Mouse (Mus musculus) stomach, embryonic 15.5 days (tissue): ENCODE data around the gene Gm45521. TPM values are rescaled to one million over a fixed set of nuclear protein-coding genes. Genes with fewer than 3 reads are reported as not detected.
"Not testable (repeated sequence)": the region's sequence is repeated elsewhere in the genome, so short reads cannot be mapped to it uniquely, and the experiment has no call there.

ENCODE experiments used
- ATAC-seq: fragments of 200-750 bp; cut with Nextera tagmentation; 2 replicates; pipeline ENCODE4 v1.8.0; 2017; ENCODE audit warnings: low read depth, moderate number of reproducible peaks, moderate TSS enrichment; ENCODE audit not compliant: insufficient read depth, low FRiP score
- H3K27ac ChIP-seq: fragments of 300-500 bp; sonication (generic); 2 replicates; pipeline ENCODE4 v1.5.1; 2015; ENCODE audit warnings: mild to moderate bottlenecking, inconsistent platforms
- H3K27me3 ChIP-seq: fragments of 300-500 bp; sonication (generic); replicated peaks from 2 replicates; pipeline ENCODE4 v1.6.1; 2015; ENCODE audit warnings: inconsistent platforms
- H3K36me3 ChIP-seq: fragments of 300-500 bp; sonication (generic); 2 replicates; pipeline ENCODE4 v1.6.1; 2015; ENCODE audit warnings: inconsistent platforms
- H3K4me1 ChIP-seq: fragments of 300-500 bp; sonication (generic); 2 replicates; pipeline ENCODE4 v1.6.1; 2015; ENCODE audit warnings: inconsistent platforms
- H3K4me2 ChIP-seq: fragments of 300-500 bp; sonication (generic); 2 replicates; pipeline ENCODE4 v1.6.1; 2015; ENCODE audit warnings: mild to moderate bottlenecking, inconsistent platforms
- H3K4me3 ChIP-seq: fragments of 300-500 bp; sonication (generic); replicated peaks from 2 replicates; pipeline ENCODE4 v1.5.1; 2015; ENCODE audit warnings: inconsistent platforms
- H3K9ac ChIP-seq: fragments of 300-500 bp; sonication (generic); 2 replicates; pipeline ENCODE4 v1.6.1; 2015; ENCODE audit warnings: inconsistent platforms
- H3K9me3 ChIP-seq: fragments of 300-500 bp; sonication (generic); 2 replicates; pipeline ENCODE4 v1.6.1; 2016; ENCODE audit warnings: inconsistent platforms
- whole genome bisulfite sequencing: fragments of 180-500 bp; shearing (Covaris S2); methylation state at CpG from one replicate; pipeline ENCODE4 v1.1.7; 2015; 5-methylcytosine and 5-hydroxymethylcytosine counted together
- polyA plus RNA-seq: library from polyadenylated mRNA; unstranded; fragments of >200 nt; fragmentation: Nextera tagmentation; extraction: Ambion mirVana; gene quantifications from 2 replicates; pipeline ENCODE4 v1.2.1, GENCODE M21; 2015

Gene Gm45521
- polyA plus RNA-seq, 1 experiment from 2014 or later: not detected

- peak within 1 kb of the TSS; percentile 40; the same call in 1 of the 2 replicates for H3K27ac ChIP-seq
- WGBS: 1% methylated on average over 38 of the region's 38 CpGs
- H3K27me3 ChIP-seq: 0 out of 2 replicates have a peak, but pooled peaks cover 4% of the 10 kb centered on the region
Measured at GRCm38 (mm10) chr14:8002432-8003092, 45.5 kb downstream of the Gm45521 start, which contains the start of gene Abhd6. Abhd6 (plus strand) TSS chr14:8002902.

GRCm38 (mm10) chr14:8003093-8003670 lies 46.1 kb downstream of the Gm45521 start:
- H3K36me3 ChIP-seq: no peaks in the 10 kb centered on the region
- peak overlapping the region; percentile 40; the same call in 1 of the 2 replicates for H3K27ac ChIP-seq
- peak overlapping the region; percentile 62 for H3K4me3 ChIP-seq
- H3K9ac ChIP-seq: peak overlapping the region; percentile 51
- ATAC-seq: 0 out of 2 replicates have a peak, but pooled peaks have one; percentile 24
- H3K4me1 ChIP-seq: peaks cover 16% of the 10 kb centered on the region
- 0 out of 2 replicates have a peak, but pooled peaks cover 4% of the 10 kb centered on the region for H3K27me3 ChIP-seq
- H3K4me2 ChIP-seq: peak overlapping the region; percentile 78
- under 1% methylated on average over 23 of the region's 23 CpGs for WGBS
- no peaks in the 10 kb centered on the region for H3K9me3 ChIP-seq

More at GRCm38 (mm10) chr14:8002432-8003092, 45.5 kb downstream of the Gm45521 start, which contains the start of gene Abhd6:
- Histone ChIP-seq H3K4me1 (peaks cover 16% of the 10 kb centered on the region), H3K9ac (peak within 1 kb of the TSS; percentile 51), H3K9me3 (no peaks in the 10 kb centered on the region), H3K4me2 (peak within 1 kb of the TSS; percentile 78), H3K36me3 (no peaks in the 10 kb centered on the region), H3K4me3 (peak within 1 kb of the TSS; percentile 62)
- peak; percentile 77; the same call in 1 of the 2 replicates for ATAC-seq

- peak overlapping the region; percentile 51; the same call in 1 of the 2 replicates for H3K9ac ChIP-seq
- 0 out of 2 replicates have a peak, but pooled peaks cover 4% of the 10 kb centered on the region for H3K27me3 ChIP-seq
- H3K27ac ChIP-seq: no peak overlapping the region
- no peaks in the 10 kb centered on the region for H3K36me3 ChIP-seq
- no peaks in the 10 kb centered on the region for H3K9me3 ChIP-seq
- 38% methylated on average over 18 of the region's 18 CpGs for WGBS
- no peak for ATAC-seq
- H3K4me1 ChIP-seq: peaks cover 16% of the 10 kb centered on the region
- peak overlapping the region; percentile 62 for H3K4me3 ChIP-seq
- peak overlapping the region; percentile 78 for H3K4me2 ChIP-seq
Measured at GRCm38 (mm10) chr14:8003727-8004670, 46.9 kb downstream of the Gm45521 start.

GRCm38 (mm10) chr14:8006061-8006460 lies 49.0 kb downstream of the Gm45521 start:
- not testable (repeated sequence) for H3K36me3 ChIP-seq
- 64% methylated on average over 3 of the region's 3 CpGs for WGBS

GRCm38 (mm10) chr14:8007084-8007483 lies 50.0 kb downstream of the Gm45521 start:
- ATAC-seq: no peak

More at GRCm38 (mm10) chr14:8006061-8006460, 49.0 kb downstream of the Gm45521 start:
- not testable (repeated sequence) for H3K9ac ChIP-seq, H3K9me3 ChIP-seq, H3K27me3 ChIP-seq, H3K4me3 ChIP-seq, H3K27ac ChIP-seq, ATAC-seq, H3K4me2 ChIP-seq
- peaks cover 16% of the 10 kb centered on the region for H3K4me1 ChIP-seq

GRCm38 (mm10) chr14:8007486-8007885 lies 50.4 kb downstream of the Gm45521 start:
- Histone ChIP-seq H3K4me1 (peaks cover 14% of the 10 kb centered on the region), H3K4me3 (no peak overlapping the region), H3K9ac (no peak overlapping the region), H3K36me3 (no peaks in the 10 kb centered on the region), H3K4me2 (no peak overlapping the region), H3K9me3 (no peaks in the 10 kb centered on the region), H3K27ac (no peak overlapping the region), H3K27me3 (no peaks in the 10 kb centered on the region)
- ATAC-seq: no peak
- WGBS: 79% methylated on average over 2 of the region's 2 CpGs

More at GRCm38 (mm10) chr14:8007084-8007483, 50.0 kb downstream of the Gm45521 start:
- H3K9me3 ChIP-seq: no peaks in the 10 kb centered on the region
- no peak overlapping the region for H3K4me3 ChIP-seq
- H3K27ac ChIP-seq: no peak overlapping the region
- H3K4me1 ChIP-seq: peaks cover 16% of the 10 kb centered on the region
- H3K36me3 ChIP-seq: no peaks in the 10 kb centered on the region
- H3K4me2 ChIP-seq: no peak overlapping the region
- H3K9ac ChIP-seq: no peak overlapping the region
- no peaks in the 10 kb centered on the region for H3K27me3 ChIP-seq

- Histone ChIP-seq H3K4me3 (no peak overlapping the region), H3K9me3 (no peaks in the 10 kb centered on the region), H3K36me3 (no peaks in the 10 kb centered on the region), H3K4me2 (no peak overlapping the region), H3K27me3 (no peaks in the 10 kb centered on the region), H3K27ac (no peak overlapping the region), H3K4me1 (peaks cover 13% of the 10 kb centered on the region), H3K9ac (no peak overlapping the region)
- ATAC-seq: no peak
- 87% methylated on average over 10 of the region's 10 CpGs for WGBS
Measured at GRCm38 (mm10) chr14:8007923-8008322, 50.8 kb downstream of the Gm45521 start.

Other genes with a start within 250 kb of the Gm45521 start
- gene Gm26661, start 165.7 kb upstream of the Gm45521 start, polyA plus RNA-seq: 0.32 TPM in 1 of 2 replicates, not detected in the other
- 17.4 and 20.3 TPM in 2 replicates for gene Flnb, start 139.3 kb upstream of the Gm45521 start, polyA plus RNA-seq
- 0.94 and 0.99 TPM in 2 replicates for gene Dnase1l3, start 37.3 kb downstream of the Gm45521 start, polyA plus RNA-seq
- 18.9 and 21.2 TPM in 2 replicates for gene Abhd6, start 45.6 kb downstream of the Gm45521 start, polyA plus RNA-seq
- 48.8 and 52.3 TPM in 2 replicates for gene Rpp14, start 123.1 kb downstream of the Gm45521 start, polyA plus RNA-seq
- 39.0 and 39.6 TPM in 2 replicates for gene Pxk, start 140.9 kb downstream of the Gm45521 start, polyA plus RNA-seq
- gene Pdhb, start 215.7 kb downstream of the Gm45521 start, polyA plus RNA-seq: 176 and 189 TPM in 2 replicates